Mouse (Mus musculus): Measurements from ENCODE around the gene Taf1. TPM values are rescaled to one million over a fixed set of nuclear protein-coding genes. Genes with fewer than 3 reads are reported as not detected.

The Taf1 gene
- total RNA-seq, 1 experiment = 47.0 TPM

DNA sequence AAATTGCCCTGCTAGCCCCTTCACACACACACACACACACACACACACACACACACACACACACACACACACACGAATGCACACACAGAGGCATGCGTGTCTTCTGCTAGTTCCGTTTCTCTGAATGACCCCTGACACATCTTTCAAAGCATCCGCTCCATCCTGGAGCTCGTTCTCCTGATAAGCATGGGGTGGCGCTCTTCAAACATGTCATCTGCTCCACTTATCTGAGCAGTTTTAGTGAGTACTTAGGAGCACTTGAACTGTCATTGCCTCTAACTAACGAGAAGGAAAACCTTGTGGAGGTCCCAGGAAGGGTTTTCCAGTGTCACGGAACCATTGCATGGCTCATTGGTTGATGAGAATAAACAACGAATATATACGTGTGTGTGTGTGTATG, 85.4 kb downstream of the Taf1 start:
- no peak overlapping the region for H3K27ac ChIP-seq (ENCODE audit: insufficient read depth, low read depth, low read length, poor library complexity, severe bottlenecking)
- H3K9me3 ChIP-seq (ENCODE audit: control insufficient read depth, insufficient read depth, low read depth, low read length) = no peaks in the 10 kb centered on the region
- TF ChIP-seq HCFC1 (IDR thresholded peaks at IDR 0.05; ENCODE audit: borderline replicate concordance, insufficient read depth, low read length) (no peak), CHD2 (IDR thresholded peaks at IDR 0.05; ENCODE audit: low read depth, low read length) (no peak), MAFK (IDR thresholded peaks at IDR 0.05; ENCODE audit: insufficient read depth, low read depth, low read length) (no peak), ZC3H11A (IDR thresholded peaks at IDR 0.05; ENCODE audit: borderline replicate concordance, low read depth, low read length) (no peak), ZNF384 (IDR thresholded peaks at IDR 0.05; ENCODE audit: low read depth, low read length) (no peak)
- no peak overlapping the region for H3K4me3 ChIP-seq (ENCODE audit: insufficient read depth in 1 of 2, low read depth in 1 of 2, low read length in 2 of 2, poor library complexity in 1 of 2, severe bottlenecking in 1 of 2)
- no peaks in the 10 kb centered on the region for H3K36me3 ChIP-seq (ENCODE audit: control insufficient read depth, insufficient read depth, low read length, poor library complexity, severe bottlenecking)
- H3K4me1 ChIP-seq (ENCODE audit: control insufficient read depth in 2 of 2, insufficient read depth in 2 of 2, low read length in 2 of 2, poor library complexity in 1 of 2) = no peaks in the 10 kb centered on the region
- no peak for DNase-seq (ENCODE audit: low read depth, low spot score)
- no peak overlapping the region for H3K9ac ChIP-seq (ENCODE audit: insufficient read depth, low read depth, low read length, poor library complexity, severe bottlenecking)
- in situ Hi-C loops (cut with MboI; ENCODE audit: low sequenced_read_pairs in 2 of 2, unreplicated experiment in 2 of 2) = no loop called here

DNA sequence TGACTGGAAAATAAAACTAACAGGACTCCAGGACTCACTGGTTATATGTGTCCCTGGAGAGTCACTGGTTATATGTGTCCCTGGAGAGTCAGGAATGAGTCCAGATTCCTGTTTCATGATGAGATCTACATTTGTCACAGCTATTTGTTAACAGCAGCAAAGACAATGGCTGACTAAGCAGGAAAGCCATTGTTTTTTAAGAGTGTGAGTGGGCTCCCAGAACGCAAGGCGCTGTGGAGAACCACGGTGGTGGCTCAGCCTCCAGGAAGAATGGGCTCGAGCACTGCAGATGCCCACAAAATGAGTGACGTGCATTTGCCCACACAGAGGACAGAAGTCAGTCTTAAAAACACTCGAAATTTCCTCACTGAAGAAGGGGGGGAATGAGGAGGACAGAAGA, 87.8 kb downstream of the Taf1 start:
- in situ Hi-C loops (cut with MboI; ENCODE audit: low sequenced_read_pairs in 2 of 2, unreplicated experiment in 2 of 2) = no loop called here
- no peak overlapping the region for H3K9ac ChIP-seq (ENCODE audit: insufficient read depth, low read depth, low read length, poor library complexity, severe bottlenecking)
- no peak for DNase-seq (ENCODE audit: low read depth, low spot score)
- no peaks in the 10 kb centered on the region for H3K4me1 ChIP-seq (ENCODE audit: control insufficient read depth in 2 of 2, insufficient read depth in 2 of 2, low read length in 2 of 2, poor library complexity in 1 of 2)
- no peaks in the 10 kb centered on the region for H3K36me3 ChIP-seq (ENCODE audit: control insufficient read depth, insufficient read depth, low read length, poor library complexity, severe bottlenecking)
- TF ChIP-seq ZNF384 (IDR thresholded peaks at IDR 0.05; ENCODE audit: low read depth, low read length) = no peak
- TF ChIP-seq ZC3H11A (IDR thresholded peaks at IDR 0.05; ENCODE audit: borderline replicate concordance, low read depth, low read length) = no peak
- no peak for TF ChIP-seq CHD2 (IDR thresholded peaks at IDR 0.05; ENCODE audit: low read depth, low read length)
- TF ChIP-seq MAFK (IDR thresholded peaks at IDR 0.05; ENCODE audit: insufficient read depth, low read depth, low read length) = no peak
- H3K27ac ChIP-seq (ENCODE audit: insufficient read depth, low read depth, low read length, poor library complexity, severe bottlenecking) = peak overlapping the region; percentile 50; the same call in 1 of the 2 replicates
- no peaks in the 10 kb centered on the region for H3K9me3 ChIP-seq (ENCODE audit: control insufficient read depth, insufficient read depth, low read depth, low read length)
- no peak overlapping the region for H3K4me3 ChIP-seq (ENCODE audit: insufficient read depth in 1 of 2, low read depth in 1 of 2, low read length in 2 of 2, poor library complexity in 1 of 2, severe bottlenecking in 1 of 2)

DNA sequence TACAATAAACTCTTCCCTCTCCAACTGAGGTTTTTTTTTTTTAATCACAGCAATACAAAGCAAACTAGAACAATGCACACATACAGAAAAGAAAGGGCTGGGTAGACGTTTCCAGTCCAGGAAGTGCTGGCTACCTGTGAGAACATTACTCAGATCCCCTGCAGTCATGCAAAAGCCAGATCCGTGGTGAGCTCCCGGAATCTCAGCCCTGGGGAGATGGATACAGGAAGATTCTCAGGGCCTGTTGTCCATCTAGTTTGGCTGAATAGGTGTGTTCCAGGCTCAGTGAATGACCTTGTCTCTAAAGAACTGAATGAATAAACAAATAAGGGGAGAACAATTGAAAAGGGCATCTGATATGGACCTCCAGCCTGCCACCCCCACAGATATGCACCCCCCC, 90.0 kb downstream of the Taf1 start:
- Histone ChIP-seq H3K36me3 (ENCODE audit: control insufficient read depth, insufficient read depth, low read length, poor library complexity, severe bottlenecking) (no peaks in the 10 kb centered on the region), H3K27ac (ENCODE audit: insufficient read depth, low read depth, low read length, poor library complexity, severe bottlenecking) (no peak overlapping the region; the same call in 1 of the 2 replicates), H3K9me3 (ENCODE audit: control insufficient read depth, insufficient read depth, low read depth, low read length) (no peaks in the 10 kb centered on the region), H3K4me3 (ENCODE audit: insufficient read depth in 1 of 2, low read depth in 1 of 2, low read length in 2 of 2, poor library complexity in 1 of 2, severe bottlenecking in 1 of 2) (no peak overlapping the region), H3K4me1 (ENCODE audit: control insufficient read depth in 2 of 2, insufficient read depth in 2 of 2, low read length in 2 of 2, poor library complexity in 1 of 2) (no peaks in the 10 kb centered on the region), H3K9ac (ENCODE audit: insufficient read depth, low read depth, low read length, poor library complexity, severe bottlenecking) (no peak overlapping the region)
- DNase-seq (ENCODE audit: low read depth, low spot score) = no peak
- TF ChIP-seq ZNF384 (IDR thresholded peaks at IDR 0.05; ENCODE audit: low read depth, low read length) (no peak), ZC3H11A (IDR thresholded peaks at IDR 0.05; ENCODE audit: borderline replicate concordance, low read depth, low read length) (no peak), CHD2 (IDR thresholded peaks at IDR 0.05; ENCODE audit: low read depth, low read length) (no peak)
- in situ Hi-C loops (cut with MboI; ENCODE audit: low sequenced_read_pairs in 2 of 2, unreplicated experiment in 2 of 2) = no loop called here

DNA sequence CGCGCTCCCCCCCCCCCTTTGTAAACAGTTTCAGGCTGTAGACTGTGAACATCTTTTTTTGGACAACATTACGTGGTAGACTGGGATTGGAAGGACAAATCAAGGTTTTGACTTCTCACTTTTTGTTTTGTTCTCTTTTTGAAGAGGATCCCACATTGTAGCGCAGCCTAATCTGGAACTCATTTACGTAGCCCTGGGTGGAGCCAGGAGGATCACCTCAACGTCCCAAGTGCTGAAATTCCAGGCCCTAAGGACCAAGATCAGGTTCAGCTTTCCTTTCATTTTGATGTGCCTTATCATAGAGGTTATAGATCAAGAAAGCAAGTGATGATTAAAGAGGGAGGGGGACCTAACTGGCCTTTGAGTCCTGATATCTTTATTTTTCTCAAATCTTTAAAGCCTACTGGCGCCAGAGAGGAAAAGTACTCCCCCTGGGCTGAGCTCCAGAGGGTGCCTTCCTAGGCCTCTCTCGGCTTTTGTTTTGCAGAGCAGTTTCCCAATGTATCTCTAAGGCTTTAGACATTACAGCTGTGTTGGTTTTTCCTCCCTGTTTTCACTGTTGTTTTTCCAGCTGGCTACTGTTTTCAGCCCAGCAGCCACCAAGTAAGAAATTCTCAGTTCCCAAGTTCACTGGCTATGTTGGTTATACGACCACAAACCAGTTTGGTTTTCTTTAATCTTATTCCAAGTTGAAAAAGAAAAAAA, 104.4 kb downstream of the Taf1 start:
- Histone ChIP-seq H3K4me1 (ENCODE audit: control insufficient read depth in 2 of 2, insufficient read depth in 2 of 2, low read length in 2 of 2, poor library complexity in 1 of 2) (peaks cover 1 to 12% of the 10 kb centered on the region in 2 experiments; a peak in 3 of 4 replicates), H3K4me3 (ENCODE audit: insufficient read depth in 1 of 2, low read depth in 1 of 2, low read length in 2 of 2, poor library complexity in 1 of 2, severe bottlenecking in 1 of 2) (peak overlapping the region in 1 of 2 experiments; percentile 27; a peak in 1 of 4 replicates), H3K36me3 (ENCODE audit: control insufficient read depth, insufficient read depth, low read length, poor library complexity, severe bottlenecking) (no peaks in the 10 kb centered on the region), H3K9me3 (ENCODE audit: control insufficient read depth, insufficient read depth, low read depth, low read length) (no peaks in the 10 kb centered on the region), H3K27ac (ENCODE audit: insufficient read depth, low read depth, low read length, poor library complexity, severe bottlenecking) (peak overlapping the region; percentile 31; the same call in 1 of the 2 replicates), H3K9ac (ENCODE audit: insufficient read depth, low read depth, low read length, poor library complexity, severe bottlenecking) (no peak overlapping the region)
- TF ChIP-seq MAFK (IDR thresholded peaks at IDR 0.05; ENCODE audit: insufficient read depth, low read depth, low read length) (no peak), ZC3H11A (IDR thresholded peaks at IDR 0.05; ENCODE audit: borderline replicate concordance, low read depth, low read length) (no peak), CHD2 (IDR thresholded peaks at IDR 0.05; ENCODE audit: low read depth, low read length) (no peak), HCFC1 (IDR thresholded peaks at IDR 0.05; ENCODE audit: borderline replicate concordance, insufficient read depth, low read length) (no peak), ZNF384 (IDR thresholded peaks at IDR 0.05; ENCODE audit: low read depth, low read length) (no peak)
- DNase-seq (ENCODE audit: low read depth, low spot score) = no peak
- in situ Hi-C loops (cut with MboI; ENCODE audit: low sequenced_read_pairs in 2 of 2, unreplicated experiment in 2 of 2) = no loop called here

All from ES-E14 (cell line).